Mouse (Mus musculus) forebrain, embryonic 16.5 days (tissue): ENCODE measurements around the gene Ube3c. TPM values are rescaled to one million over a fixed set of nuclear protein-coding genes. Genes with fewer than 3 reads are reported as not detected.
"Not testable (repeated sequence)": the region's sequence is repeated elsewhere in the genome, so short reads cannot be mapped to it uniquely, and the experiment has no call there.

Experiments used
- ATAC-seq: fragments of 200-750 bp; cut with Nextera tagmentation; 2 replicates; pipeline ENCODE4 v1.8.0; 2017; ENCODE audit warnings: mild to moderate bottlenecking, moderate library complexity
- H3K27ac ChIP-seq: fragments of 300-500 bp; sonication (generic); 2 replicates; pipeline ENCODE4 v1.5.1; 2014; ENCODE audit warnings: low read length, control low read depth
- H3K27me3 ChIP-seq: fragments of 300-500 bp; sonication (generic); replicated peaks from 2 replicates; pipeline ENCODE4 v1.6.1; 2014; ENCODE audit warnings: low read length; ENCODE audit not compliant: control insufficient read depth, insufficient read depth
- H3K36me3 ChIP-seq: fragments of 300-500 bp; sonication (generic); 2 replicates; pipeline ENCODE4 v1.6.1; 2014; ENCODE audit not compliant: control insufficient read depth, insufficient read depth
- H3K4me1 ChIP-seq: fragments of 300-500 bp; sonication (generic); replicated peaks from 2 replicates; pipeline ENCODE4 v1.6.1; 2014; ENCODE audit warnings: low read length; ENCODE audit not compliant: control insufficient read depth, insufficient read depth
- H3K4me2 ChIP-seq: fragments of 300-500 bp; sonication (generic); 2 replicates; pipeline ENCODE4 v1.6.1; 2014; ENCODE audit warnings: mild to moderate bottlenecking, low read length, control low read depth
- H3K4me3 ChIP-seq: fragments of 300-500 bp; sonication (generic); replicated peaks from 2 replicates; pipeline ENCODE4 v1.5.1; 2014; ENCODE audit warnings: mild to moderate bottlenecking, low read length, control low read depth
- H3K9ac ChIP-seq: fragments of 300-500 bp; sonication (generic); replicated peaks from 2 replicates; pipeline ENCODE4 v1.6.1; 2014; ENCODE audit warnings: low read depth, low read length, control low read depth
- H3K9me3 ChIP-seq: fragments of 300-500 bp; sonication (generic); 2 replicates; pipeline ENCODE4 v1.6.1; 2016; ENCODE audit warnings: low read length; ENCODE audit not compliant: control insufficient read depth
- WGBS: fragments of 180-500 bp; shearing (Covaris S2); extraction: QIAGEN DNeasy Blood & Tissue Kit; methylation state at CpG from one replicate; pipeline ENCODE4 v1.1.7; 2014; 5-methylcytosine and 5-hydroxymethylcytosine counted together
- polyA plus RNA-seq: library from polyadenylated mRNA; unstranded; fragments of >200 nt; fragmentation: Nextera tagmentation; extraction: Ambion mirVana; gene quantifications from 2 replicates; pipeline ENCODE4 v1.2.1, GENCODE M21; 2015

Gene Ube3c
- polyA plus RNA-seq, 1 experiment from 2014 or later = 31.6 TPM

DNA sequence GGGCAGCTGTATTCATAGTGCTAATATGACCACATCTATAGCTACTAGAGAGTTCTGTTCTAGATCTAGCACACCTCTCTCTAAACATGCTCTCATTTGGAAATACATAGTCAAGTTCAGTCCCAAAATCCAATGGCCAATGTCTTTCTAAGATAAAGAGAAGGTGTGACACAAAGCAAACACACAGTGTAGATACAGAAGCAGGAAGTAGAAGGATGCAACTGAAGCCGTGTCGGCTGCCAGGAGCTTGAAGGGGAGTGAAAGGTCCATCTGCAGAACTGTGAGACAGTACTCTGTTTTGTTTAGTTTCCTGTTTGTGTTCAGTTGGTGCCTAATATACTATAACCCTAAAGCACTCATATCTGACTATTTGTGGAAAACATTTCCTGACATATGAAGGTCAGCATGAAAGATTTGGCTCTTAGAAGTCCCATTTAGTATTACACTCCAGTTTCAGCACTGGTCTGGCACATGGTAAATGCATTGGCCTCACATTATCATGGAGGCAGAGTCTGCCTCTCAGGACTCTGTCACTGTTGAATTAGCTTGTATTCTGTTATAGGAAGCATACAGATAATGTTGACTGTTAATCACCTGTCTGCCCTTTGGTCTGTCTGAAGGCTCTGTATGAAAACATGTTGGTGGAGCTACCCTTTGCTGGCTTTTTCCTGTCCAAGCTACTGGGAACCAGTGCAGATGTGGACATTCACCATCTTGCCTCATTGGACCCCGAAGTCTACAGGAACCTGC lies 88.7 kb downstream of the Ube3c start:
- Histone ChIP-seq H3K27me3 (no peaks in the 10 kb centered on the region), H3K4me2 (no peak overlapping the region), H3K9me3 (no peaks in the 10 kb centered on the region), H3K27ac (no peak overlapping the region), H3K4me1 (no peaks in the 10 kb centered on the region), H3K4me3 (no peak overlapping the region), H3K9ac (no peak overlapping the region), H3K36me3 (peaks cover 11% of the 10 kb centered on the region)
- 92% methylated on average over 3 of the region's 3 CpGs for WGBS
- no peak for ATAC-seq

DNA sequence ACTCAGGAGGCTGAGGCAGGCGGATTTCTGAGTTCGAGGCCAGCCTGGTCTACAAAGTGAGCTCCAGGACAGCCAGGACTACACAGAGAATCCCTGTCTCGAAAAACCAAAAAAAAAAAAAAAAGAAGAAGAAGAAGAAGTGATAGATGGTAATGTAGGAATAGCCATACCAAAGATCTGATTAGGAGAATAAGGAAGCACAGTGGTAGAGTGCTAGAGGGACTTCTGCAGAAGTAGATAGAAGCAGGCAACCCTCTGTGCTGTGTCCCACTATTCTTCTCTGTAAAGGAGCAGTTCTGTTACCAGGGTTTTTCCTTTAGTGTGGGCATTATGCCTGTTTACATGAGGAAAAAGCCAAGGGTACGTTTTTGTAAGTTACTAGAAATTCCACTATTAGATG lies 92.2 kb downstream of the Ube3c start:
- H3K4me3 ChIP-seq, H3K27ac ChIP-seq, H3K9me3 ChIP-seq, H3K27me3 ChIP-seq, H3K9ac ChIP-seq, ATAC-seq, H3K4me2 ChIP-seq, H3K4me1 ChIP-seq: not testable (repeated sequence)
- H3K36me3 ChIP-seq = peaks cover 25% of the 10 kb centered on the region
- WGBS = 91% methylated on average over 4 of the region's 4 CpGs

DNA sequence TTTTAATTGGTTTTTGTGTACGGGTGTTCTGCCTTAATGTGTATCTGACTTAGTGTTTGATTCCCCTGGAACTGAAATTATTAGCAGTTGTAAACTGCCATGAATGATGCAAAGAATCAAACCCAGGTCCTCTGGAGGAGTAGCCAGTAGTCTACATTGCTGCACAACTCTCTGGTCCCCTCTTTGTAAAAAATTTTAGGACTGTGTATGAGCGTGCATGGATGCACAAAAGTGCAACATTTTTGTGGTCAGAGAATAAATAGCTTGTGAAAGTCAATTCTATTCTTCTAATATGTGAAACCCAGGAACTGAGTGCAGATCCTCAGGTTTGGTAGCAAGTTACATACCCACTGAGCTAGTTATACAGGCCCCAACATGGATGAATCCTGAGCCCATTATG lies 96.3 kb downstream of the Ube3c start:
- no peaks in the 10 kb centered on the region for H3K9me3 ChIP-seq
- WGBS = 94% methylated on average over 2 of the region's 2 CpGs
- H3K4me1 ChIP-seq = no peaks in the 10 kb centered on the region
- no peak overlapping the region for H3K9ac ChIP-seq
- no peaks in the 10 kb centered on the region for H3K27me3 ChIP-seq
- no peak overlapping the region for H3K4me3 ChIP-seq
- H3K27ac ChIP-seq = no peak overlapping the region
- ATAC-seq = no peak
- no peak overlapping the region for H3K4me2 ChIP-seq
- H3K36me3 ChIP-seq = peaks cover 32% of the 10 kb centered on the region

DNA sequence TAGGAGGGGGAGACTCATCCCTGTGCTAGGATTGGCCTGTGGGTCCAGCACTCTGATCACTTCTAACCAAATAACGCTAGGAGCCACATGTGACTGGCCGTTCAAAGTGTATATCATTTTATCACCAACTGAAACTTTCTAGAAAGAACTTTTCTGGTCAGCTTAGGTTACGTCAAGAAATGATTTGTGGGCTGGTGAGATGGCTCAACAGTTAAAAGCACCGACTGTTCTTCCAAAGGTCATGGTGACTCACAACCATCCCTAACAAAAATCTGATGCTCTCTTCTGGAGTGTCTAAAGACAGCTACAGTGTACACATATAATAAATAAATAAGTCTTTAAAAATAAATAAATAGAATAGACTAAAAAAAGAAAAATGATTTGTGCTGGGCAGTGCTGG lies 103.5 kb downstream of the Ube3c start:
- WGBS = over 99% methylated on average over 4 of the region's 4 CpGs
- H3K9me3 ChIP-seq = no peaks in the 10 kb centered on the region
- no peaks in the 10 kb centered on the region for H3K4me1 ChIP-seq
- no peak for ATAC-seq
- no peak overlapping the region for H3K27ac ChIP-seq
- H3K4me3 ChIP-seq = no peak overlapping the region
- H3K9ac ChIP-seq = no peak overlapping the region
- H3K4me2 ChIP-seq = no peak overlapping the region
- peaks cover 40% of the 10 kb centered on the region for H3K36me3 ChIP-seq
- H3K27me3 ChIP-seq = no peaks in the 10 kb centered on the region

DNA sequence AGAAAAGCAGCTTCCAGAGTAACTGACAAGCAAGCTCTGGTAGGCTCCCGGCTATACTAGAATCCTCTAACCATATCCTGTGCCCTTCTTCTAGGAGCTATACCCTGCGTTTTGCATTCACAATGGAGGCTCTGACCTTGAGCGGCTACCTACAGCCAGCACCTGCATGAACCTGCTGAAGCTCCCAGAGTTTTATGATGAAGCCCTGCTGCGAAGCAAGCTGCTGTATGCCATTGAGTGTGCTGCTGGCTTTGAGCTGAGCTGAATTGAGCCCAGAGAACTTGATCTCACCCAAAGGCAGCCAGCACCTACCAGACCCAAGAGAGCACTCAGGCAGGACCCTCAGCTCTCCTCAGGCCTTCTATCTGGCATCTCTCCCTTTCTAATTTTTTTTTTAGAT lies 105.3 kb downstream of the Ube3c start:
- ATAC-seq = no peak
- H3K27ac ChIP-seq = no peak overlapping the region
- no peak overlapping the region for H3K4me2 ChIP-seq
- H3K36me3 ChIP-seq = peaks cover 33% of the 10 kb centered on the region
- 96% methylated on average over 4 of the region's 4 CpGs for WGBS
- H3K27me3 ChIP-seq = no peaks in the 10 kb centered on the region
- no peak overlapping the region for H3K9ac ChIP-seq
- H3K9me3 ChIP-seq = no peaks in the 10 kb centered on the region
- no peaks in the 10 kb centered on the region for H3K4me1 ChIP-seq
- H3K4me3 ChIP-seq = no peak overlapping the region

DNA sequence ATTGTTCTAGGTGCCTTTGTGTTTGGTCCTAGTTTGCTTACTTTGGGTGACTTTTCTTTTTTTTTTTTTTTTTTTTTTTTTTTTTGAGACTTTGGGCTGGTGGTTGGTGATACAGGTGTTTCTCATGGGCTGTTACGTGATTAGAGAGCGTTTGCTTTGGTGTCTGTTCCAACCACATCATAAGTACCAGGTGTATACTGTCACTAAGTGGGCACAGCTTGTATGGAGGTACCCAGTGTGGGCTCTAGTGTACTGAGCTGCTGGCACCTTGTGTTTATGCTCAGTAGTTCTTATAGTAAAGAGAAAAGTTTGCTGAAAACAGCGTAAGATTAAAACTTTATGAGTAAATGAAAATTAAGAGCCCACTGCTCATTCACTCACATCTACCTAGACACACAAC lies 107.4 kb downstream of the Ube3c start:
- WGBS = 95% methylated on average over 3 of the region's 3 CpGs
- Histone ChIP-seq H3K9me3 (no peaks in the 10 kb centered on the region), H3K9ac (no peak overlapping the region), H3K27ac (no peak overlapping the region), H3K4me3 (no peak overlapping the region), H3K4me1 (no peaks in the 10 kb centered on the region), H3K27me3 (no peaks in the 10 kb centered on the region), H3K4me2 (no peak overlapping the region), H3K36me3 (peaks cover 22% of the 10 kb centered on the region)
- no peak for ATAC-seq

DNA sequence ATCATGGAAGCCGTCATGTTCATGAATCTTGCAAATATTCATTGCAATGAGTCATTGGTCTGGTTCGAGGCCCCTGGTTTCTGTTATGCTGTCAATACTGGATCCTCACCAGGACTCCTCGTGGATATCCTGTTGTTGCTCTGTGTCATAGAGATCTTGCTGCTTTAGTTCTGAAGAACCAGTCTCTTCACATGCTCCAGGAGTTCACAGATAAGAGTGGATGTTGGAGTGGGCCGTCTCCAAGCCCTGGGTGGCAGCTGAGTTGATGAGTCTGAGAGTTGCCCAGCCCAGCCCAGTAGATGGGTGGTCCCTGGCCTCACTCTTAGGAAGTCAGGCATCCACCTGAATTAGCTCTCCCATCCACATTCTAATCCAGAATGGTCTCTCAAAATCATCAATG lies 116.0 kb downstream of the Ube3c start:
- ATAC-seq = no peak

DNA sequence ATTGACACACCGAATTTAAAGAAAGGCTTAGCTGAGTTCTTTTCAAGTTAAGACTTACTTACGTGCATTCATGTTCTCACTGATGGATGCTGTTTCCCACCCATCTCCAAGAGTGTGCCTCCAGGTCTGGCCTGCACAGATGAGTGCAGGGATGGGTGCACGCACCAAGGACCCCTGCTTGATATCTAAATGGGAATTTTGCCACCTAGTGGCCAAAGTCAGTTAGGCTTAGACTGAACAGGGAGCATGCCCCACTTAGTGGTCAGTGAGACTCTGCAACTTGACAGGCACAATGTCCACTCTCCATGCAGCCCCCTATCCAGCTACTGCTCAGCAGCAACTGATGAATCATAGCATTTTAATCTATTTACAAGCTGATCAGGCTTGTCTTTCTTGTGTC lies 118.6 kb downstream of the Ube3c start:
- no peaks in the 10 kb centered on the region for H3K4me1 ChIP-seq
- H3K4me3 ChIP-seq = no peak overlapping the region
- no peaks in the 10 kb centered on the region for H3K9me3 ChIP-seq
- H3K36me3 ChIP-seq = no peaks in the 10 kb centered on the region
- H3K27ac ChIP-seq = no peak overlapping the region
- 43% methylated on average over 3 of the region's 3 CpGs for WGBS
- no peak overlapping the region for H3K4me2 ChIP-seq
- no peaks in the 10 kb centered on the region for H3K27me3 ChIP-seq
- no peak overlapping the region for H3K9ac ChIP-seq
- 0 out of 2 replicates have a peak, but pooled peaks have one; percentile 40 for ATAC-seq

More for the DNA sequence above, 116.0 kb downstream of the Ube3c start:
- Histone ChIP-seq H3K9ac (no peak overlapping the region), H3K4me2 (no peak overlapping the region), H3K4me1 (no peaks in the 10 kb centered on the region), H3K4me3 (no peak overlapping the region), H3K27me3 (no peaks in the 10 kb centered on the region), H3K27ac (no peak overlapping the region), H3K36me3 (no peaks in the 10 kb centered on the region), H3K9me3 (no peaks in the 10 kb centered on the region)
- 87% methylated on average over 4 of the region's 4 CpGs for WGBS

DNA sequence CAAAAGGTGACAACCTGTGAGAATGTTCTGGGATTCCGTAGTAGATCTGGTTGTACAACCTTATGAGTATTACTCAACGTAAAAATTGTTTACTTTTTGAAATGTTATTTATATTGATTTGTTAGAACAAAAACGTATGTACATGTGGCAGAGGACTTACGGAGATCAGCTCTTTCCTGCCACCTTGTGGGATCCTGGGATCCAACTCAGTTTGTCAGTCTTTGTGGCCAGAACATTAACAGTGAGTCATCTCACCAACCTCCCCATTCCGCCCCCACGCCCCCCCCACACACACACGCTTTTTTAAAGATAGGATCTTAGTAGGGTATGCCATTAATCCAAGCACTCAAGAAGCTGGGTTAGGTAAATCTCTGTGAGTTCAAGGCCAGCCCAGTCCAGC lies 119.3 kb downstream of the Ube3c start:
- H3K4me1 ChIP-seq = no peaks in the 10 kb centered on the region
- no peak overlapping the region for H3K27ac ChIP-seq
- 61% methylated on average over 7 of the region's 7 CpGs for WGBS
- H3K4me3 ChIP-seq = no peak overlapping the region
- H3K36me3 ChIP-seq = no peaks in the 10 kb centered on the region
- no peaks in the 10 kb centered on the region for H3K27me3 ChIP-seq
- H3K9ac ChIP-seq = no peak overlapping the region
- no peaks in the 10 kb centered on the region for H3K9me3 ChIP-seq
- H3K4me2 ChIP-seq = no peak overlapping the region
- ATAC-seq = no peak

DNA sequence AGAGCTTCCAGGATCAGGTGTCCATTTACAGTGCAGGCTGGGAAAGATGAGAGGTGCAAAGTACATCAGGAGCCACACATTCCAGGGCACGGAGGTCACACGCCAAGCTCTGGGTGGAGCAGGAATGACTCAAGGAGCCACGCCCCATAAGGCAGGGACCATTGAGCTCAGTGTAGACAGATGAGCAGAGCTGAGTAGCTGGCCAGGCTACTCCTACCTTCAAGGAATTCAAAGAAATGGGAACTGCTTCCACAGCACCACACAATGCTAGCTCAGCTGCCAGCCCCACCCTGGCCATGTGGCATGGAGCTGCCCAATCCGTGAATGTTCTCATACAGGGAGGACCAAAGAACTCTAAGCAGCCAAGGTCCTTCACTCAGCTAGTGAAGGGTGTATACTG lies 129.5 kb downstream of the Ube3c start:
- Histone ChIP-seq H3K9me3 (no peaks in the 10 kb centered on the region; the same call in 1 of the 2 replicates), H3K9ac (no peak overlapping the region), H3K36me3 (no peaks in the 10 kb centered on the region), H3K27me3 (no peaks in the 10 kb centered on the region), H3K4me1 (no peaks in the 10 kb centered on the region), H3K4me3 (no peak overlapping the region), H3K4me2 (no peak overlapping the region), H3K27ac (no peak overlapping the region)
- 88% methylated on average over 4 of the region's 4 CpGs for WGBS
- ATAC-seq = no peak
